Comparison of ENCODE assay signal across 20 mouse cellular contexts in genomic region chr9:55789442-55789841, GRCm38 (mm10).
"Had no signal": no experiment of that assay in that cellular context is flagged by ENCODE, and none has a peak within 500 bp of the region (broad histone marks: within the 10 kb centered on the region; RNA-seq: fewer than 3 reads in every experiment).

No protein-coding gene starts in this region.

- H3K4me1 ChIP-seq: lung, embryonic 15.5 days; megakaryocyte, embryonic 14.5 days; midbrain, embryonic 13.5 days; neural tube, embryonic 13.5 days; neural tube, embryonic 15.5 days; stomach, embryonic 15.5 days had no signal

- H3K36me3 ChIP-seq: lung, embryonic 15.5 days; midbrain, embryonic 13.5 days; neural tube, embryonic 13.5 days; neural tube, embryonic 15.5 days; stomach, embryonic 15.5 days had no signal

- H3K4me3 ChIP-seq: lung, embryonic 15.5 days; megakaryocyte, embryonic 14.5 days; midbrain, embryonic 13.5 days; myocyte; neural tube, embryonic 13.5 days; neural tube, embryonic 15.5 days; stomach, embryonic 15.5 days had no signal

- DNase-seq: lung, adult 2 months; lung, postnatal 14 days; lung, postnatal 36 days; retina, postnatal 1 day; right cerebral cortex, adult 18-20 months; thymus, adult 2 months; thymus, postnatal 25 days; thymus, postnatal 4 days had no signal

- H3K27me3 ChIP-seq: lung, embryonic 15.5 days; megakaryocyte, embryonic 14.5 days; midbrain, embryonic 13.5 days; neural tube, embryonic 13.5 days; neural tube, embryonic 15.5 days; stomach, embryonic 15.5 days had no signal

- H3K27ac ChIP-seq: lung, embryonic 15.5 days; macrophage; midbrain, embryonic 13.5 days; neural tube, embryonic 13.5 days; neural tube, embryonic 15.5 days; stomach, embryonic 15.5 days; stomach, postnatal 0 days had no signal

- ATAC-seq: lung, postnatal 0 days; midbrain, embryonic 13.5 days; midbrain, embryonic 16.5 days had no signal

- H3K9me3 ChIP-seq: lung, embryonic 15.5 days; megakaryocyte, embryonic 14.5 days; midbrain, embryonic 13.5 days; neural tube, embryonic 13.5 days; neural tube, embryonic 15.5 days; stomach, embryonic 15.5 days had no signal

- H3K9ac ChIP-seq: lung, embryonic 15.5 days; midbrain, embryonic 13.5 days; neural tube, embryonic 13.5 days; neural tube, embryonic 15.5 days; stomach, embryonic 15.5 days had no signal

- H3K4me2 ChIP-seq: lung, embryonic 15.5 days; midbrain, embryonic 11.5 days; midbrain, embryonic 13.5 days; neural tube, embryonic 13.5 days; neural tube, embryonic 15.5 days; stomach, embryonic 15.5 days had no signal
